Mouse (Mus musculus) Patski (cell line): ENCODE measurements around the gene Spred3. TPM values are rescaled to one million over a fixed set of nuclear protein-coding genes. Genes with fewer than 3 reads are reported as not detected.
A peak's percentile ranks its signal among the peaks of the same experiment; 100 is the strongest.
"Not testable (repeated sequence)": the region's sequence is repeated elsewhere in the genome, so short reads cannot be mapped to it uniquely, and the experiment has no call there.

Experiments used
- ATAC-seq: fragments of 100-300 bp; one replicate; pipeline ENCODE4 v1.8.0; 2021
- CTCF ChIA-PET: fragments of 350-600 bp; sonication (Branson Sonifier 250); formaldehyde crosslinking; loops from one replicate; lab custom pipeline; 2022; ENCODE audit warnings: inconsistent platforms; lab: Charles Lee
- POLR2A ChIA-PET: fragments of 350-600 bp; sonication (Branson Sonifier 250); formaldehyde crosslinking; loops from one replicate; lab custom pipeline; 2022; ENCODE audit warnings: antibody characterized with exemption, inconsistent platforms; lab: Charles Lee
- DNase-seq: peaks from one replicate; pipeline ENCODE4 v3.0.0-alpha.2; 2011; ENCODE audit warnings: low read depth, low spot score
- H3K27me3 ChIP-seq: fragments of 371-371 bp; one replicate; pipeline ENCODE4 v1.5.1; 2021
- CTCF ChIP-seq: fragments of 100-300 bp; IDR thresholded peaks from one replicate; pipeline ENCODE4 v1.5.1; 2021
- in situ Hi-C: fragments of 300-500 bp; cut with MboI; formaldehyde crosslinking; loops from 3 replicates; pipeline ENCODE4 v1.11.1; 2018; ENCODE audit warnings: low pct_unique_long_range_greater_than_20kb, mixed read lengths
- polyA plus RNA-seq: library from polyadenylated mRNA; unstranded; gene quantifications from one replicate; pipeline ENCODE4 v1.2.3, GENCODE M21; 2021

The Spred3 gene
- 42.6 TPM for polyA plus RNA-seq

DNA sequence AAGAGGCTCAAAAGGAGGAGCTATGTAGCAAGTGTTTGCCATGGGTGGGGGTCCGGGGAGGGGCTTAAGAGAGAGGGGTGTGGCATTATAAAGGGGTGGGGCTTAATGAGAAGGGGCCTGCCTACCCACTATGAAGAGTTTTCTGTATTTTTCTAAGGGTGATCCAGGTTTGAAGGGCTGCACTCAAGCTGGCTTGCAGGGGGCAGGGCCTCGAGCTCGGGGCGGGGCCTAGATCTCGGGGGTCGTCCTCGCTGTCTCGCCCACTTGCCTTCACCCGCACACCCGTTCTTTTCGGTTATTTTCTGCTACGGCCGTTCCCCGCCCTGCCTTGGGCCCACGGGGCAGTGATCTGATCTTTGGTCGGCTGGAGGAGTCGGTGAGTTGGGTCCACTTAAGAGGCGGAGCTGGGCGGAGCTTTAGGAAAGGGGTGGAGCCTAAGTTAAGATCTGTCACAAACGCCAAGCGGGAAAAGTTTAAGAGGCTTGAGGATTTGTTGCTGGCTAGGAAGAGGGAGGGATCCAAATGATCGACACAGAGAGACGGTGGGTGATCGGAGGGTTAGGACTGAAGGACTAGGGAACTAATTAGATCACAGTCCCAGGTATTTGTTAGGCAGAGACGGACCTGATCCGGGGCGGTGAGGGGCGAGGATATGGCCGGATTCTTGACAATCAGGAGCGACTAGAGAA is at the start of gene Spred3, which contains the start of gene Ggn:
Gene Spred3 (minus strand): TSS at position 346 of the 689 bp plus-strand sequence.
Gene Ggn (plus strand): TSS at position 145 of the 689 bp plus-strand sequence.
- ATAC-seq (peak; percentile 65), DNase-seq (no peak)
- POLR2A ChIA-PET: interaction anchor here (1.8 kb wide), 1 partner anchor 10 kb away, joined by 7 read pairs; the partner anchor contains the start of gene Psmd8
- CTCF ChIA-PET: interaction anchor here (1.0 to 1.4 kb wide), 2 partner anchors 9 to 15 kb away, joined by 3 to 9 read pairs; no protein-coding TSS in a partner anchor
- TF ChIP-seq CTCF: no peak
- in situ Hi-C loops: no loop called here
- H3K27me3 ChIP-seq: no peaks in the 10 kb centered on the region

DNA sequence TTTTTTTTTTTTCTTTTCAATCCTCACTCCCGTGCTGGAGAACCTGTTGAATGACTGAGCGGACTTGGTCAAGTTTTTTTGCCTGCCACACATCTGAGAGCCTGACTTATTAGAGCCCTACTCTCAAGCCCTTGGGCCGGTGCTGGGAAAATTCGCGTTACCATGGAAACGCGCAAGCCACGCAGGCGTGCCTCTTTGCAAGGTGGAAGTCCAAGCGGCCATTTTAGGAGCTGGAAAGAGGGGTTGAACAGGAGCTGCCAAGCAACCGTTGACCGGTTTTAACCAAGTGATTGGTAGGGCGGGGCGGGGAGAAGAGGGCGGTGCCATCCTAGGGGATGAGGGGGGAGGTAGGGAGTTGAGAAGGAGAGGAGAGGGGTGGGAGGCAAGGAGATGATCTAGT is 44.6 kb upstream of the Spred3 start:
- ATAC-seq (no peak), DNase-seq (no peak)
- no peak for TF ChIP-seq CTCF
- H3K27me3 ChIP-seq: no peaks in the 10 kb centered on the region
- ChIA-PET POLR2A (no interaction called here), CTCF (no interaction called here)
- in situ Hi-C loops: no loop called here

DNA sequence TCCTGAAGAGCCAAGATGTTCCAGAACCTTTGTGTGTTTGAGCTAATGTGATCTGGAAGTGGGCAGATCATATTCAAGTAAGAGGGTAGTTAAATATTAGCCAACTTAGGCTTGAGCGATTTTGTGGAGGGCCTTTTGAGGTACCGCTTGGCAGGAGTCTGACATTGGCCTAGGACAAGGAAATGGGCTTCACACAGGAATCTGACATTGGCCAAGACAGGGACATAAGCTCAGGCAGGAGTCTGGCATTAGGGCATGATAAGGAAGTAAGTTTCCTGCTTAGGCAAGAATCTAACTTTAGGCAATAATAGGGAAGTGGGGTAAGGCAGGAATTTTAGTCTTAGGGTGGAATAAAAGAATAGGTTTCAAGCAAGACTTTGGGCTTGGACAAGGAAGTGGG is 44.0 kb upstream of the Spred3 start:
- no peaks in the 10 kb centered on the region for H3K27me3 ChIP-seq
- POLR2A ChIA-PET: no interaction called here
- TF ChIP-seq CTCF: no peak
- DNase-seq (no peak), ATAC-seq (no peak)
- in situ Hi-C loops: no loop called here
- CTCF ChIA-PET: no interaction called here

DNA sequence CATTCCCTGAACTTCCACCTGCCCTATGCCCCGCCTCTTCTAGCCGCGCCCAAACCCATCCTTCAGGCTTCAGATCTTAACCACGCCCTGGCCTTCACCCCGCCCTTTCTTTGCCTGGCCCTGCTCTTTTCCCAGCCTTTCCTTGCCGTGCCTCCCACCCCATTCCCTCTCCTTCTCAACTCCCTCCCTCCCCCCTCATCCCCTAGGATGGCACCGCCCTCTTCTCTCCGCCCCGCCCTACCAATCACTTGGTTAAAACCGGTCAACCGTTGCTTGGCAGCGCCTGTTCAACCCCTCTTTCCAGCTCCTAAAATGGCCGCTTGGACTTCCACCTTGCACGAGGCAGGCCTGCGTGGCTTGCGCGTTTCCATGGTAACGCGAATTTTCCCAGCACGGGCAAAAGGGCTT is 43.5 kb upstream of the Spred3 start, which contains the start of gene Catsperg1:
Gene Catsperg1 (minus strand): TSS at position 361 of the 408 bp plus-strand sequence.
- ATAC-seq: no peak
- in situ Hi-C loops: no loop called here
- CTCF ChIA-PET: no interaction called here
- no peak for DNase-seq
- POLR2A ChIA-PET: no interaction called here
- no peaks in the 10 kb centered on the region for H3K27me3 ChIP-seq
- no peak for TF ChIP-seq CTCF

DNA sequence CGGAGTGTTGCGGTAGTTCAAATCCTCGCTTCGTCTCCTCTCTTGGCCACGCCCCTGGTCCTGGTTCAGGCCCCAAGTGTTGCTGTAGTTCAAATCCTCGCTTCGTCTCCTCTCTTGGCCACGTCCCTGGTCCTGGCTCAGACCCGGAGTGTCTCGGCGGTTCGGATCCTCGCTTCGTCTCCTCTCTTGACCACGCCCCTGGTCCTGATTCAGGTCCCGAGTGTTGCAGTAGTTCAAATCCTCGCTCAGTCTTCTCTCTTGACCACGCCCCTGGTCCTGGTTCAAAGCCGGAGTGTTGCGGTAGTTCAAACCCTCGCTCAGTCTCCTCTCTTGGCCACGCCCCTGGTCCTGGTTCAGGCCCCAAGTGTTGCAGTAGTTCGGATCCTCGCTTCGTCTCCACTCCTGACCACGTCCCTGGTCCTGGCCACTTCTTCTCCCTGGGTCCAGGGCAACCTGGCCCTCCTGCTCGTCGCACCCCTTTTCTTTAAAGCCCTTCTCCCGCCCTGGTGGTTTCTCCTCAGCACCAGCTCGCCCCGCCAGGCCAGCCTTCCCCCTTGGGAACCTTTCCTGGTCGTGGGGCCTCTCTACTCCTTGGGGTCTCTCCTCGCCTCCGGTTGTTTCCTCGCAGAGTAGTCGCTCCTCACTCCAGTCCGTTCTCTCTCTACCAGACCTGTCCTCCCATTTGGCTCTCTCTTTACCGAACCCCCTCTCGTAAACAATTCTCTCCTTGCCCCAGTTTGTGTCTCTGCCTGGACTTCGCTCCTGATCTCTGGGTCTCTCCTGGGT is 42.8 kb upstream of the Spred3 start:
- CTCF ChIA-PET, H3K27me3 ChIP-seq, ATAC-seq, in situ Hi-C loops, POLR2A ChIA-PET, DNase-seq: not testable (repeated sequence)

DNA sequence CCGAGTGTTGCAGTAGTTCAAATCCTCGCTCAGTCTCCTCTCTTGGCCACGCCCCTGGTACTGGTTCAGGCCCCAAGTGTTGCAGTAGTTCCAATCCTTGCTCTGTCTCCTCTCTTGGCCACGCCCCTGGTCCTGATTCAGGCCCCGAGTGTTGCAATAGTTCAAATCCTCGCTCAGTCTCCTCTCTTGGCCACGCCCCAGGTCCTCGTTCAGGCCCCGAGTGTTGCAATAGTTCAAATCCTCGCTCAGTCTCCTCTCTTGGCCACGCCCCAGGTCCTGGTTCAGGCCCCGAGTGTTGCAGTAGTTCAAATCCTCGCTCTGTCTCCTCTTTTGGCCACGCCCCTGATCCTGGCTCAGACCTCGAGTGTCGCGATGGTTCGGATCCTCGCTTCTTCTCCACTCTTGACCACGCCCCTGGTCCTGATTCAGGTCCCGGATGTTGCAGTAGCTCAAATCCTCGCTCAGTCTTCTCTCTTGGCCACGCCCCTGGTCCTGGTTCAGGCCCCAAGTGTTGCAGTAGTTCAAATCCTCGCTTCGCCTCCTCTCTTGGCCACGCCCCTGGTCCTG is 42.1 kb upstream of the Spred3 start:
- DNase-seq (no peak), ATAC-seq (no peak)
- POLR2A ChIA-PET: no interaction called here
- no peaks in the 10 kb centered on the region for H3K27me3 ChIP-seq
- CTCF ChIA-PET: no interaction called here
- no peak for TF ChIP-seq CTCF
- in situ Hi-C loops: no loop called here

DNA sequence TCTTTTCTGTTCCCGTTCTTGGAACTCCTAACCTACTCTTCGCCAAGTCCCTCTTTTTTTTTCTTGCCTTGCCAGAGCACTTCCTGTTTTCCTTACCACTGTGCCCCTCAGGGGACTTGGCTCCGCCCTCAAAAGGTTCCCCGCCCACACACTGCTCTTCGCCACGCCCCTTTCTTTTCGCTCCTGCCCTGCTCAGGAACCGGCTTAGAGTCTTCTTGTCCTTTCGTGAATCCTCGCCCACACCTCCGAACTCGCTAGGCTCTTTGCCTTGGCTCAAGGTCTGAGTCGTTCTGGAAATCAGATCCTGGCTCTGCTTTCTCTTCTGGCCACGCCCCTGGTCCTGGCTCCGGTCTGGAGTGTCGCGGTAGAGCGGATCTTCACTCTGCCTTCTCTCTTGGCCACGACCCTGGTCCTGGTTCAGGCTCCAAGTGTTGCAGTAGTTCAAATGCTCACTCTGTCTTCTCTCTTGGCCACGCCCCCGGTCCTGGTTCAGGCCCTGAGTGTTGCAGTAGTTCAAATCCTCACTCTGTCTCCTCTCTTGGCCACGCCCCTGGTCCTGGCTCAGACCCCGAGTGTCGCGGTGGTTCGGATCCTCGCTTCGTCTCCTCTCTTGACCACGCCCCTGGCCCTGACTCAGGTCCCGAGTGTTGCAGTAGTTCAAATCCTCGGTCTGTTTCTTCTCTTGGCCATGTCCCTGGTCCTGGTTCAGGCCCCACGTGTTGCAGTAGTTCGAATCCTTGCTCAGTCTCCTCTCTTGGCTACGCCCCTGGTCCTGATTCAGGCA is 41.4 kb upstream of the Spred3 start:
- no peak for TF ChIP-seq CTCF
- DNase-seq (peak; percentile 27), ATAC-seq (peak; percentile 64)
- no peaks in the 10 kb centered on the region for H3K27me3 ChIP-seq
- CTCF ChIA-PET: no interaction called here
- POLR2A ChIA-PET: no interaction called here
- in situ Hi-C loops: no loop called here

DNA sequence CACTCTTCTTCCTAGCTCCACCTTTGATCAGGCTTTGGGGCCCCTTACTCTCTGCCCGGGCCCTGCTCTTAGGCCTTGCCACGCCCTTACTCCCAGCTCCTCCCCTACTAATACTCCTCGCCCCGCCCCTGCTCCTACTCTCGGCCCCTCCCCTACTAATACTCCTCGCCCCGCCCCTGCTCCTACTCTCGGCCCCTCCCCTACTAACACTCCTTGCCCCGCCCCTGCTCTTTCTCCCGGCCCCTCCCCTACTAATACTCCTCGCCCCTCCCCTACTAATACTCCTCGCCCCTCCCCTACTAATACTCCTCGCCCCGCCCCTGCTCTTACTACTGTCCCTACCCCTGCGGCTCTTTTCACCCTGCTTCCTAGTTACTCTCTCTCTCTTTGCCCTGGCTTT is 40.8 kb upstream of the Spred3 start:
- in situ Hi-C loops, POLR2A ChIA-PET: not testable (repeated sequence)
- peak; percentile 33 for ATAC-seq

DNA sequence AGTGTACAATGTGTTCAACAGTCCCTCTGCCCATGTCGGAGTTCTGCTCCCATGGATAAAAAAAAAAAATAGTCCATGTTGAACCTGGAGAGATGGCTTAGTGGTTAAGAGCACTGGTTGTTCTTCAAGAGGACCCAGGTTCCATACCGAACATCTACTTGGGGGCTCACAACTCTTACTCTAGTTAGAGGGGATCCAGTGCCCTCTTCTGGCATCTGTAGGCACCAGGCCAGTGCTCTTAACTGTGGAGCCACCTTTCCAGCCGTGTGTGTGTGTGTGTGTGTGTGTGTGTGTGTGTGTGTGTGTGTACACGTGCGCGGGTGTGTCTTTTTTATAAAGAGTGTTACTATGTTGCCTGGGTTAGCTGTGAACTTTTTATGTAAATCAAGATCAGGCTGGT is 32.4 kb upstream of the Spred3 start:
- in situ Hi-C loops: loop anchor here (5.0 kb wide), 1 partner anchor 515 kb away; no protein-coding TSS in a partner anchor
- ATAC-seq: no peak
- ChIA-PET CTCF (no interaction called here), POLR2A (interaction anchor here (0.6 kb wide), 1 partner anchor 57 kb away, joined by 4 read pairs; no protein-coding TSS in a partner anchor)
- H3K27me3 ChIP-seq: peaks cover 7% of the 10 kb centered on the region
- DNase-seq: no peak
- no peak for TF ChIP-seq CTCF

More for the DNA sequence above, 40.8 kb upstream of the Spred3 start:
- DNase-seq, H3K27me3 ChIP-seq, CTCF ChIA-PET: not testable (repeated sequence)

DNA sequence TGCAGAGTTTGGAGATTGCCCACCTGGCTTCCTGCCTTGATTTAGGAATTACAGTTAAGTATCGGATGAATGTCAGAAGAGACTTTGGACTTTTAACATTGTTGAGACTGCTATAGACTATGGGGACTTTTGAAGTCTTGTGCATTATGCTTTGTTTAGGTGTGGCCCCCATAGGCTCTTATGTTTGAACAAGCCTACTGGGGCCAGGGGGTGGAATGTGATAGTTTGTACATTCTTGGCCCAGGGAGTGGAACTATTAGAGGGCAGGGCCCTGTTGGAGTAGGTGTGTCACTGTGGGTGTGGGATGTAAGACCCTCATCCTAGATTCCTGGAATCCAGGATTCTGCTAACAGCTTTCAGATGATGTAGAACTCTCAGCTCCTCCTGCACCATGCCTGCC is 24.0 kb upstream of the Spred3 start:
- in situ Hi-C loops, CTCF ChIA-PET, POLR2A ChIA-PET, H3K27me3 ChIP-seq, ATAC-seq, DNase-seq: not testable (repeated sequence)

DNA sequence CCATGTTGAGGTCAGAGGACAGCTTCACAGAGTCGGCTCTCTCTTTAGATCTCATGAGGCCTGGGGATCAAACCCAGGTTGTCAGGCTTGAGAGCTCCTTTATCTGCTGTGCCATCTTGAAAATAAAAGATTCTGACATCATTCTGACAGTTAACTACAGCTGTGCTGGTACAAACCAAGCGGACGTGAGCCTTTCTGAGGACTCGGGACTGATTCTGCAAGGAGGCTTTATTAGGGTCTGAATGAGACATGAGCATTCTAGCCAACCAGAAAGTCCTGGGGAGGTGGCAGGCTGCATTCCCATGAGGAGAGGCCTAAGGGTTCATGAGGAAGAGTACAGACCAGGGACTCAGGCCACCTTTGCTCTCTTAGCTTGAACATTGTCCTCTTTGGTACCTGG is 11.1 kb upstream of the Spred3 start:
- ATAC-seq, H3K27me3 ChIP-seq, DNase-seq, POLR2A ChIA-PET: not testable (repeated sequence)
- in situ Hi-C loops: loop anchor here (5.0 kb wide), 1 partner anchor 106 kb away; the partner anchor contains the start of gene Ppp1r14a
- CTCF ChIA-PET: interaction anchor here (1.5 kb wide), 1 partner anchor 116 kb away, joined by 6 read pairs; no protein-coding TSS in a partner anchor
